ENCODE assay signal across 12 mouse cellular contexts in the genomic region with DNA sequence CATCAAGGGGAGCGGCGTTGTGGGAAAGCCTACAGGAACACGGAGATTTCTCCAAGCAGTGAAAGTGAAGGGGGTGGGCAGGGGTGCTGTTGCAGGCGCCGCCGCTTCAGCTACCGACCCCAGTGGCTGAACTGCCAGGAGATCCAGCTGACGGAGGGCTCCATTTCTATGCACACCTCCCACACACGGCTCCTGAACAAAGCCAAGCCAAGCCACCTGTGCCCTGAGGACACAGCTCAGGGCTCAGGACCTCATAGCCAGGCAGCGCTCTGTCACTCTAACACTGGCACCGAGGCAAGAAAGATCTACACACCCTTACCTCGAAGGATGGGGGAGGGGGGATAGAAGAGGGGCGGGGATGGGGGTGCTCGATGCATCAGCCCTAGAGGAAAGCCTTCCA. TPM values are rescaled to one million over a fixed set of nuclear protein-coding genes. Genes with fewer than 3 reads are reported as not detected.
DNase-seq lines count a peak whose midpoint lies in the region; ATAC-seq lines count a peak whose summit lies in the region.
"Had no signal": no experiment of that assay in that cellular context is flagged by ENCODE, and none has a peak within 500 bp of the region (broad histone marks: within the 10 kb centered on the region; RNA-seq: fewer than 3 reads in every experiment).

No protein-coding gene starts in this region.

- H3K4me2 ChIP-seq in heart, embryonic 16.5 days (ENCODE audit: low read depth, low read length): peak overlapping the region; percentile 71
- H3K4me2 ChIP-seq in embryonic facial prominence, embryonic 14.5 days (ENCODE audit: low read depth, low read length): peak overlapping the region; percentile 51
- peak overlapping the region; percentile 26; the same call in 1 of the 2 replicates for H3K4me2 ChIP-seq in neural tube, embryonic 14.5 days (ENCODE audit: low read depth, low read length)

- no peak overlapping the region for H3K27ac ChIP-seq in heart, embryonic 16.5 days (ENCODE audit: low read length)
- peak overlapping the region; percentile 36; the same call in 1 of the 2 replicates for H3K27ac ChIP-seq in embryonic facial prominence, embryonic 14.5 days (replicated peaks; ENCODE audit: low read depth, low read length)
- peak overlapping the region; percentile 98 for H3K27ac ChIP-seq in limb, embryonic 10.5 days
- no peak overlapping the region for H3K27ac ChIP-seq in neural tube, embryonic 14.5 days (ENCODE audit: low read depth, low read length)
- H3K27ac ChIP-seq: heart, adult 2 months; macrophage had no signal

- no peaks in the 10 kb centered on the region for H3K36me3 ChIP-seq in heart, embryonic 16.5 days (ENCODE audit: control insufficient read depth, insufficient read depth)
- H3K36me3 ChIP-seq in embryonic facial prominence, embryonic 14.5 days (ENCODE audit: control insufficient read depth, insufficient read depth, low read length): no peaks in the 10 kb centered on the region
- no peaks in the 10 kb centered on the region for H3K36me3 ChIP-seq in limb, embryonic 10.5 days
- no peaks in the 10 kb centered on the region for H3K36me3 ChIP-seq in neural tube, embryonic 14.5 days (ENCODE audit: control insufficient read depth, insufficient read depth, low read length)

- no peaks in the 10 kb centered on the region for H3K9me3 ChIP-seq in heart, embryonic 16.5 days (replicated peaks; ENCODE audit: control insufficient read depth, low read length)
- no peaks in the 10 kb centered on the region for H3K9me3 ChIP-seq in embryonic facial prominence, embryonic 14.5 days (ENCODE audit: control insufficient read depth, low read length)
- H3K9me3 ChIP-seq in limb, embryonic 10.5 days (replicated peaks): no peaks in the 10 kb centered on the region
- H3K9me3 ChIP-seq in neural tube, embryonic 14.5 days (ENCODE audit: control insufficient read depth, low read length): no peaks in the 10 kb centered on the region

- peak overlapping the region; percentile 14; the same call in 1 of the 2 replicates for H3K9ac ChIP-seq in heart, embryonic 16.5 days (ENCODE audit: low read length)
- 0 out of 2 replicates have a peak overlapping the region, but pooled peaks have one; percentile 28 for H3K9ac ChIP-seq in embryonic facial prominence, embryonic 14.5 days (ENCODE audit: low read depth, low read length)
- H3K9ac ChIP-seq in neural tube, embryonic 14.5 days (replicated peaks; ENCODE audit: low read depth, low read length): 0 out of 2 replicates have a peak overlapping the region, but pooled peaks have one; percentile 21

- WGBS in heart, embryonic 16.5 days: 15% methylated on average over 14 of the region's 14 CpGs
- WGBS in embryonic facial prominence, embryonic 14.5 days: 9% methylated on average over 14 of the region's 14 CpGs
- 7% methylated on average over 14 of the region's 14 CpGs for WGBS in limb, embryonic 10.5 days
- 11% methylated on average over 14 of the region's 14 CpGs for WGBS in neural tube, embryonic 14.5 days

- no peak overlapping the region for H3K4me3 ChIP-seq in heart, embryonic 16.5 days (ENCODE audit: low read length)
- H3K4me3 ChIP-seq in embryonic facial prominence, embryonic 14.5 days (ENCODE audit: low read depth, low read length): no peak overlapping the region
- peak overlapping the region; percentile 52 for H3K4me3 ChIP-seq in limb, embryonic 10.5 days
- no peak overlapping the region for H3K4me3 ChIP-seq in neural tube, embryonic 14.5 days (ENCODE audit: low read depth, low read length)
- H3K4me3 ChIP-seq: heart, adult 2 months had no signal

- ATAC-seq in heart, embryonic 16.5 days (replicated peaks; ENCODE audit: extremely low read depth, insufficient read depth, low FRiP score): no peak
- ATAC-seq in embryonic facial prominence, embryonic 14.5 days (ENCODE audit: low read depth): no peak
- ATAC-seq in neural tube, embryonic 14.5 days (ENCODE audit: low read depth): no peak

- DNase-seq in heart, postnatal 25 days (ENCODE audit: low spot score): no peak
- no peak for DNase-seq in embryonic facial prominence, embryonic 14.5 days (ENCODE audit: low spot score)
- DNase-seq in limb, embryonic 10.5 days (ENCODE audit: low spot score): peak; percentile 49
- no peak for DNase-seq in urinary bladder, adult 2 months (ENCODE audit: low spot score)
- DNase-seq in frontal cortex, postnatal 25 days (ENCODE audit: low spot score in 2 of 2): no peak
- no peak for DNase-seq in lung, postnatal 25 days (ENCODE audit: low spot score)
- DNase-seq: adrenal gland, adult 2 months; heart, adult 2 months had no signal

- peaks cover 51% of the 10 kb centered on the region for H3K4me1 ChIP-seq in heart, embryonic 16.5 days (ENCODE audit: control insufficient read depth, insufficient read depth, low read length)
- peaks cover 78% of the 10 kb centered on the region for H3K4me1 ChIP-seq in embryonic facial prominence, embryonic 14.5 days (ENCODE audit: control insufficient read depth, insufficient read depth, low read length)
- peaks cover 94% of the 10 kb centered on the region for H3K4me1 ChIP-seq in limb, embryonic 10.5 days
- H3K4me1 ChIP-seq in neural tube, embryonic 14.5 days (ENCODE audit: control insufficient read depth, insufficient read depth, low read length): peaks cover 77% of the 10 kb centered on the region

- intact Hi-C loops in heart, postnatal 25 days (cut with DNase I): no loop called here

- H3K27me3 ChIP-seq in heart, embryonic 16.5 days (ENCODE audit: control insufficient read depth, insufficient read depth, low read length): peaks cover 3% of the 10 kb centered on the region
- no peaks in the 10 kb centered on the region for H3K27me3 ChIP-seq in embryonic facial prominence, embryonic 14.5 days (replicated peaks; ENCODE audit: control insufficient read depth, insufficient read depth, low read length)
- peaks cover under 1% of the 10 kb centered on the region; the same call in 1 of the 2 replicates for H3K27me3 ChIP-seq in limb, embryonic 10.5 days (ENCODE audit: low read depth, poor library complexity, severe bottlenecking)
- no peaks in the 10 kb centered on the region for H3K27me3 ChIP-seq in neural tube, embryonic 14.5 days (ENCODE audit: control insufficient read depth, insufficient read depth, low read length)
- H3K27me3 ChIP-seq: CH12.LX had no signal

RNA-seq across cellular contexts. Expression of a gene that starts 25.3 kb away (rescaled TPM):
- 6.3 and 9.0 TPM in 2 replicates for polyA plus RNA-seq in heart, embryonic 16.5 days (2015; fragmentation: Nextera tagmentation; extraction: Ambion mirVana)
- 1 to 10 TPM; 1.1 to 1.6 TPM for total RNA-seq in heart, postnatal 25 days (2021)
- 16.5 and 20.7 TPM in 2 replicates for polyA plus RNA-seq in embryonic facial prominence, embryonic 14.5 days (2014; fragmentation: Nextera tagmentation; extraction: Ambion mirVana)
- polyA plus RNA-seq in limb, embryonic 10.5 days (2016; fragmentation: Nextera tagmentation; extraction: Ambion mirVana): 5.4 and 7.8 TPM in 2 replicates
- polyA plus RNA-seq in neural tube, embryonic 14.5 days (2014; fragmentation: Nextera tagmentation; extraction: Ambion mirVana): 38.0 and 38.2 TPM in 2 replicates
- polyA plus RNA-seq in urinary bladder, adult 2 months (2012; rRNA removed): 0.44 and 0.77 TPM in 2 replicates
- total RNA-seq: CH12.LX had no signal
- polyA plus RNA-seq: macrophage had no signal

Comparison
In these comparisons a context has a peak if more than half of its experiments do, and no peak if none do; other contexts are left out.
1. H3K27ac ChIP-seq: peak in embryonic facial prominence, embryonic 14.5 days (single experiment) and limb, embryonic 10.5 days (single experiment); none in heart, embryonic 16.5 days (single experiment) and neural tube, embryonic 14.5 days (single experiment).
2. Peak in every context shown above with its lines, with median percentiles within 50 percentile points of each other: H3K4me2 ChIP-seq and H3K9ac ChIP-seq.